Mouse (Mus musculus) C2C12 (cell line): ENCODE measurements around the gene Ackr3. TPM values are rescaled to one million over a fixed set of nuclear protein-coding genes. Genes with fewer than 3 reads are reported as not detected.

Source experiments
- H3K27me3 ChIP-seq: one replicate; pipeline ENCODE4 v1.6.1; 2011; ENCODE audit not compliant: control insufficient read depth, insufficient read depth, insufficient read length
- H3K36me3 ChIP-seq: one replicate; pipeline ENCODE4 v1.6.1; 2011; ENCODE audit not compliant: control insufficient read depth, insufficient read depth
- H3K4me3 ChIP-seq: one replicate; pipeline ENCODE4 v1.5.1; 2011; ENCODE audit warnings: mild to moderate bottlenecking, control low read depth; ENCODE audit not compliant: poor library complexity, insufficient read depth, severe bottlenecking
- H3K79me2 ChIP-seq: one replicate; pipeline ENCODE4 v1.6.1; 2011; ENCODE audit not compliant: control insufficient read depth, insufficient read depth
- H3K79me3 ChIP-seq: one replicate; pipeline ENCODE4 v1.6.1; 2011; ENCODE audit warnings: low read depth, control low read depth
- H3ac ChIP-seq: one replicate; pipeline ENCODE3; 2011; ENCODE audit warnings: low read depth; ENCODE audit not compliant: control insufficient read depth, insufficient read length
- CEBPB ChIP-seq: IDR thresholded peaks from one replicate; pipeline ENCODE4 v1.6.1; 2011; ENCODE audit warnings: low read depth, mild to moderate bottlenecking, control low read depth, moderate library complexity
- CTCF ChIP-seq: IDR thresholded peaks from one replicate; pipeline ENCODE4 v1.5.1; 2011; ENCODE audit not compliant: control insufficient read depth, insufficient read depth, insufficient read length
- FOSL1 ChIP-seq: IDR thresholded peaks from one replicate; pipeline ENCODE4 v1.8.0; 2011; ENCODE audit warnings: mild to moderate bottlenecking, low read length; ENCODE audit not compliant: poor library complexity, insufficient read depth, severe bottlenecking
- MAX ChIP-seq: IDR thresholded peaks from one replicate; pipeline ENCODE4 v1.6.1; 2011; ENCODE audit warnings: mild to moderate bottlenecking, control low read depth
- MYOD1 ChIP-seq: IDR thresholded peaks from one replicate; pipeline ENCODE4 v1.6.1; 2011; ENCODE audit warnings: low read depth; ENCODE audit not compliant: control insufficient read depth, insufficient read length
- MYOG ChIP-seq: IDR thresholded peaks from one replicate; pipeline ENCODE4 v1.6.1; 2011; ENCODE audit not compliant: control insufficient read depth, insufficient read length; ENCODE audit errors: extremely low read depth
- USF1 ChIP-seq: IDR thresholded peaks from one replicate; pipeline ENCODE4 v1.6.1; 2011; ENCODE audit warnings: low read depth, mild to moderate bottlenecking, control low read depth, moderate library complexity
- polyA plus RNA-seq: library from polyadenylated mRNA; unstranded; fragments of >200 nt; fragmentation: generic; extraction: Trizol; gene quantifications from one replicate; pipeline ENCODE4 v1.2.1, GENCODE M21; 2012; ENCODE audit warnings: missing spikeins

The Ackr3 gene
- polyA plus RNA-seq, 1 experiment, result 14.5 TPM

DNA sequence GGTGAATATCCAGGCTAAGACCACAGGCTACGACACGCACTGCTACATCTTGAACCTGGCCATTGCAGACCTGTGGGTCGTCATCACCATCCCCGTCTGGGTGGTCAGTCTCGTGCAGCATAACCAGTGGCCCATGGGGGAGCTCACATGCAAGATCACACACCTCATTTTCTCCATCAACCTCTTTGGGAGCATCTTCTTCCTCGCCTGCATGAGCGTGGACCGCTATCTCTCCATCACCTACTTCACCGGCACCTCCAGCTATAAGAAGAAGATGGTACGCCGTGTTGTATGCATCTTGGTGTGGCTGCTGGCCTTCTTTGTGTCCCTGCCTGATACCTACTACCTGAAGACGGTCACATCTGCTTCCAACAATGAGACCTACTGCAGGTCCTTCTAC, 10.2 kb downstream of the Ackr3 start:
- peaks cover 27% of the 10 kb centered on the region for H3K79me3 ChIP-seq
- H3K4me3 ChIP-seq, result no peak overlapping the region
- no peak for TF ChIP-seq USF1
- TF ChIP-seq CEBPB, result no peak
- TF ChIP-seq MYOD1, result no peak
- TF ChIP-seq FOSL1, result no peak
- no peak for TF ChIP-seq CTCF
- no peak for TF ChIP-seq MYOG
- H3K36me3 ChIP-seq, result peaks cover 49% of the 10 kb centered on the region
- no peak overlapping the region for H3ac ChIP-seq
- no peaks in the 10 kb centered on the region for H3K27me3 ChIP-seq
- H3K79me2 ChIP-seq, result peaks cover 40% of the 10 kb centered on the region

- TF ChIP-seq MYOD1, result no peak
- no peak for TF ChIP-seq FOSL1
- no peak for TF ChIP-seq CEBPB
- TF ChIP-seq MAX, result no peak
- TF ChIP-seq USF1, result no peak
- no peak for TF ChIP-seq CTCF
- TF ChIP-seq MYOG, result no peak
- H3K79me3 ChIP-seq, result peaks cover 18% of the 10 kb centered on the region
- H3K36me3 ChIP-seq, result peaks cover 44% of the 10 kb centered on the region
- H3K27me3 ChIP-seq, result no peaks in the 10 kb centered on the region
- H3K4me3 ChIP-seq, result no peak overlapping the region
- no peak overlapping the region for H3ac ChIP-seq
- H3K79me2 ChIP-seq, result peaks cover 31% of the 10 kb centered on the region
These were observed 11.1 kb downstream of the Ackr3 start for GRCm38 (mm10) chr1:90214926-90215325.

GRCm38 (mm10) chr1:90215881-90216280, 12.1 kb downstream of the Ackr3 start:
- Histone ChIP-seq H3K4me3 (no peak overlapping the region), H3K27me3 (no peaks in the 10 kb centered on the region), H3K79me2 (peaks cover 22% of the 10 kb centered on the region), H3ac (no peak overlapping the region), H3K79me3 (peaks cover 13% of the 10 kb centered on the region), H3K36me3 (peaks cover 36% of the 10 kb centered on the region)
- TF ChIP-seq CTCF (no peak), MYOG (no peak), USF1 (no peak), CEBPB (no peak), MAX (no peak), FOSL1 (no peak), MYOD1 (no peak)

DNA sequence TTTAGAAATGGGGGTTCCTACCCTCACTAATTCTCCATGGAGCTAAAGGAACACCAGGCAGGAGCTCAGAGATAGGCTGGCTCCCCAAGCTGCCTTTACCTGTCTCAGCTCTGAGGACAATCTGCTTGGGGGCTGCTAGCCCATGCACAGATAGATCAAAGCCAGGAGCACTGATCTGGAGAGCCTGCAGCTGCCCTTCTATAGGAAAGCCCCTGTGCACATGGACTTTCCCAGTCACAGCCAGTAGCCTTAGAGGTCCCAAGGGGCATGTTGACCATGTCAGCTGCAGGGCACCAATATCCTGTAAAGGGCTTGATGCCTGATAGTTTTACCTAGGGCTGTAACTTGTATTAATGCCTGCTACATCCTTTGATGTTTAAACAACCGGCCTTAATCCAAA, 12.6 kb downstream of the Ackr3 start:
- Histone ChIP-seq H3K27me3 (no peaks in the 10 kb centered on the region), H3ac (no peak overlapping the region), H3K36me3 (peaks cover 32% of the 10 kb centered on the region), H3K79me3 (peaks cover 13% of the 10 kb centered on the region), H3K79me2 (peaks cover 16% of the 10 kb centered on the region), H3K4me3 (no peak overlapping the region)
- TF ChIP-seq MYOD1 (no peak), FOSL1 (no peak), USF1 (no peak), MYOG (no peak), CEBPB (no peak), CTCF (no peak), MAX (no peak)

DNA sequence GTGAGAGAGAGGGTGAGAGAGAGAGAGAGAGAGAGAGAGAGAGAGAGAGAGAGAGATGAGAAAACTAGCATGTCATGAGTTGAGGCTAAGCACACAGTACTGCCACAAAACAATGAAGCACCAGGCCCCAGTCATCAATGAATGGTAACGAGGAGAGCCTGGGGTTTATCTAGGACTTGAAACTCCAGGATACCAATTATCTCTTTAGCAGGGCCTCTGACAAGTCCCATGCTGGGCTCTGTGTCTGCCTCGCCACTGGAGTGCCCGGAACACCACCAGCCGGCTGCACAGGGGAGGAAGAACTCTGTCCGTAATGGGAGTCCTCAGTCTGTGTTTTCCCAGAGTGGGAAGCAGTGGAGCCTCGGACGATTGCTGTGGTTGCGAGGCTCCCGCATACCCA, 16.5 kb downstream of the Ackr3 start:
- H3K79me2 ChIP-seq, result no peaks in the 10 kb centered on the region
- H3K27me3 ChIP-seq, result no peaks in the 10 kb centered on the region
- peaks cover 12% of the 10 kb centered on the region for H3K36me3 ChIP-seq
- H3ac ChIP-seq, result no peak overlapping the region
- no peak for TF ChIP-seq MAX
- TF ChIP-seq MYOG, result no peak
- TF ChIP-seq USF1, result no peak
- no peak for TF ChIP-seq FOSL1
- no peak for TF ChIP-seq CEBPB
- no peak for TF ChIP-seq CTCF
- TF ChIP-seq MYOD1, result no peak
- H3K79me3 ChIP-seq, result peaks cover 2% of the 10 kb centered on the region
- no peak overlapping the region for H3K4me3 ChIP-seq

- no peaks in the 10 kb centered on the region for H3K79me2 ChIP-seq
- TF ChIP-seq MYOG (no peak), CTCF (no peak), CEBPB (no peak), MAX (no peak), MYOD1 (no peak), FOSL1 (no peak), USF1 (no peak)
- H3K79me3 ChIP-seq, result peaks cover 2% of the 10 kb centered on the region
- H3K36me3 ChIP-seq, result peaks cover 7% of the 10 kb centered on the region
- H3ac ChIP-seq, result no peak overlapping the region
- H3K4me3 ChIP-seq, result no peak overlapping the region
- H3K27me3 ChIP-seq, result no peaks in the 10 kb centered on the region
These were observed 17.1 kb downstream of the Ackr3 start for GRCm38 (mm10) chr1:90220844-90221243.
